Mouse (Mus musculus): ENCODE results near the gene Dpp3.
"Not testable (repeated sequence)": the region's sequence is repeated elsewhere in the genome, so short reads cannot be mapped to it uniquely, and the experiment has no call there.

- not testable (repeated sequence) for TF ChIP-seq CTCF (IDR thresholded peaks at IDR 0.05; ENCODE audit: control insufficient read depth, insufficient read depth, insufficient read length); MYOD1 (IDR thresholded peaks at IDR 0.05; ENCODE audit: control insufficient read depth, insufficient read length, low read depth); USF1 (IDR thresholded peaks at IDR 0.05; ENCODE audit: low read depth); FOSL1 (IDR thresholded peaks at IDR 0.05; ENCODE audit: insufficient read depth, low read length, poor library complexity, severe bottlenecking); MAX (IDR thresholded peaks at IDR 0.05)
Measured at GRCm38 (mm10) chr19:4874613-4875012, 53.5 kb downstream of the Dpp3 start.
